9 mouse cellular contexts compared by ENCODE assay signal in the genomic region with DNA sequence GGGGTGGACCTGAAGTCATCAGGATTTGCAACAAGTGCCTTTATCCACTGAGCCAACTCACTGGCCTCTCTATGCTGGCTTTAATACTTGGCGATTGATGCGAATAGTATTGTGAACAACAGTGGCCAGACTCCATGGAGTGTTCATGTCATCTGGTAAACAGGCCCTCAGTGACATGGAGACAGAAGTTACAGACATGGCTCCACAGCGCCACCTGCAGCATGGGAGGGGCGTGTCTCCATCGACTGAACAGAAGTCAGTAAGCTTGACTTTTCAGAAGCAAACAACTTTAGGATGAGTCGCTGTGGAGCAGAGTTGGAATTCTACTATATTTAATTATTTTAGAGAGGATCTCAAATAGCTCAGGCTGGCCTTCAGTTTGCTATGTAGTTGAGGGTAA.
DNase-seq lines count a peak whose midpoint lies in the region; ATAC-seq and TF ChIP-seq lines count a peak whose summit lies in the region.
"Had no signal": no experiment of that assay in that cellular context is flagged by ENCODE, and none has a peak within 500 bp of the region (broad histone marks: within the 10 kb centered on the region; RNA-seq: fewer than 3 reads in every experiment).

No protein-coding gene starts in this region.

- no peak for ATAC-seq in stomach, postnatal 0 days (ENCODE audit: low FRiP score, low TSS enrichment)

- H3K4me1 ChIP-seq in lung, adult 2 months (ENCODE audit: control insufficient read depth, insufficient read depth, low read length): no peaks in the 10 kb centered on the region
- no peaks in the 10 kb centered on the region for H3K4me1 ChIP-seq in stomach, postnatal 0 days (replicated peaks; ENCODE audit: control insufficient read depth, insufficient read depth)

- no peaks in the 10 kb centered on the region for H3K9me3 ChIP-seq in stomach, postnatal 0 days (ENCODE audit: control insufficient read depth, low read length)
- H3K9me3 ChIP-seq: midbrain, embryonic 12.5 days had no signal

- intact Hi-C loops in left cerebral cortex, postnatal 4 days (cut with DNase I): no loop called here

- TF ChIP-seq POLR2A in lung, adult 2 months (IDR thresholded peaks at IDR 0.05; ENCODE audit: borderline replicate concordance, extremely low read depth, low read depth, low read length): no peak

- WGBS in lung, adult 2 months: 66% methylated on average over 6 of the region's 6 CpGs
- WGBS in stomach, postnatal 0 days: 59% methylated on average over 6 of the region's 6 CpGs

- no peaks in the 10 kb centered on the region for H3K36me3 ChIP-seq in stomach, postnatal 0 days (ENCODE audit: control insufficient read depth, insufficient read depth, low read length)
- H3K36me3 ChIP-seq: midbrain, embryonic 12.5 days had no signal

- H3K27me3 ChIP-seq in stomach, postnatal 0 days (ENCODE audit: control insufficient read depth, insufficient read depth, low read length): no peaks in the 10 kb centered on the region
- H3K27me3 ChIP-seq: midbrain, embryonic 12.5 days had no signal

- peak; percentile 67 to 80 for DNase-seq in cerebellum, postnatal 10 days
- no peak for DNase-seq in cerebellum, adult 9-10 months
- no peak for DNase-seq in lung, adult 2 months
- DNase-seq in lung, postnatal 25 days (ENCODE audit: low spot score): no peak
- peak; percentile 62 to 72 for DNase-seq in adrenal gland, postnatal 36 days
- DNase-seq in left cerebral cortex, postnatal 4 days: peak; percentile 63
- DNase-seq in stomach, postnatal 0 days (ENCODE audit: low spot score): peak; percentile 36
- DNase-seq in urinary bladder, postnatal 25 days (ENCODE audit: low spot score): no peak

- no peak overlapping the region for H3K9ac ChIP-seq in stomach, postnatal 0 days (ENCODE audit: low read length)
- H3K9ac ChIP-seq: midbrain, embryonic 12.5 days had no signal

- TF ChIP-seq EP300 in stomach, postnatal 0 days (optimal IDR thresholded peaks at IDR 0.05): no peak

- H3K4me3 ChIP-seq in lung, adult 2 months (replicated peaks; ENCODE audit: extremely low read depth, low read depth, low read length): no peak overlapping the region
- no peak overlapping the region for H3K4me3 ChIP-seq in stomach, postnatal 0 days (ENCODE audit: low read depth, low read length)
- H3K4me3 ChIP-seq: midbrain, embryonic 12.5 days had no signal

- H3K4me2 ChIP-seq in stomach, postnatal 0 days (replicated peaks; ENCODE audit: low read depth): no peak overlapping the region
- H3K4me2 ChIP-seq: midbrain, embryonic 12.5 days had no signal

- no peak overlapping the region for H3K27ac ChIP-seq in stomach, postnatal 0 days (replicated peaks)
- H3K27ac ChIP-seq: midbrain, embryonic 12.5 days had no signal

- TF ChIP-seq CTCF in lung, adult 2 months (IDR thresholded peaks at IDR 0.05; ENCODE audit: insufficient read depth, low read length): peak; percentile 58
- TF ChIP-seq CTCF in stomach, postnatal 0 days (IDR thresholded peaks at IDR 0.05; ENCODE audit: low read depth): peak; percentile 70

Comparison
In these comparisons a context has a peak if more than half of its experiments do, and no peak if none do; other contexts are left out.
1. DNase-seq: peak in cerebellum, postnatal 10 days (2 of 2), adrenal gland, postnatal 36 days (2 of 2), left cerebral cortex, postnatal 4 days (single experiment) and stomach, postnatal 0 days (single experiment); none in cerebellum, adult 9-10 months (single experiment), lung, adult 2 months (single experiment), lung, postnatal 25 days (single experiment) and urinary bladder, postnatal 25 days (single experiment).